Mouse (Mus musculus) lung, embryonic 16.5 days (tissue): ENCODE measurements around the gene Zc3h12c. TPM values are rescaled to one million over a fixed set of nuclear protein-coding genes. Genes with fewer than 3 reads are reported as not detected.

Experiments used
- ATAC-seq: fragments of 200-750 bp; cut with Nextera tagmentation; 2 replicates; pipeline ENCODE4 v1.8.0; 2017; ENCODE audit warnings: low read depth, mild to moderate bottlenecking, moderate library complexity
- H3K27ac ChIP-seq: fragments of 300-500 bp; sonication (generic); 2 replicates; pipeline ENCODE4 v1.5.1; 2014; ENCODE audit warnings: mild to moderate bottlenecking, control low read depth, low read length
- H3K27me3 ChIP-seq: fragments of 300-500 bp; sonication (generic); 2 replicates; pipeline ENCODE4 v1.6.1; 2014; ENCODE audit warnings: low read depth, low read length, mixed read lengths; ENCODE audit not compliant: control insufficient read depth, insufficient read depth
- H3K36me3 ChIP-seq: fragments of 300-500 bp; sonication (generic); 2 replicates; pipeline ENCODE4 v1.6.1; 2014; ENCODE audit warnings: low read length; ENCODE audit not compliant: control insufficient read depth, insufficient read depth
- H3K4me1 ChIP-seq: fragments of 300-500 bp; sonication (generic); replicated peaks from 2 replicates; pipeline ENCODE4 v1.6.1; 2014; ENCODE audit warnings: low read length, mixed read lengths; ENCODE audit not compliant: control insufficient read depth, insufficient read depth
- H3K4me2 ChIP-seq: fragments of 300-500 bp; sonication (generic); 2 replicates; pipeline ENCODE4 v1.6.1; 2014; ENCODE audit warnings: low read depth, low read length, control low read depth
- H3K4me3 ChIP-seq: fragments of 300-500 bp; sonication (generic); 2 replicates; pipeline ENCODE4 v1.5.1; 2014; ENCODE audit warnings: mild to moderate bottlenecking, low read length, control low read depth
- H3K9ac ChIP-seq: fragments of 300-500 bp; sonication (generic); 2 replicates; pipeline ENCODE4 v1.6.1; 2014; ENCODE audit warnings: low read length, control low read depth
- H3K9me3 ChIP-seq: fragments of 300-500 bp; sonication (generic); 2 replicates; pipeline ENCODE4 v1.6.1; 2016; ENCODE audit warnings: low read length; ENCODE audit not compliant: control insufficient read depth
- WGBS: fragments of 180-500 bp; shearing (Covaris S2); extraction: QIAGEN DNeasy Blood & Tissue Kit; methylation state at CpG from one replicate; pipeline ENCODE4 v1.1.7; 2014; 5-methylcytosine and 5-hydroxymethylcytosine counted together
- polyA plus RNA-seq: library from polyadenylated mRNA; unstranded; fragments of >200 nt; fragmentation: Nextera tagmentation; extraction: Ambion mirVana; gene quantifications from 2 replicates; pipeline ENCODE4 v1.2.1, GENCODE M21; 2015

Gene Zc3h12c
- polyA plus RNA-seq, 1 experiment from 2014 or later = 2.3 TPM

DNA sequence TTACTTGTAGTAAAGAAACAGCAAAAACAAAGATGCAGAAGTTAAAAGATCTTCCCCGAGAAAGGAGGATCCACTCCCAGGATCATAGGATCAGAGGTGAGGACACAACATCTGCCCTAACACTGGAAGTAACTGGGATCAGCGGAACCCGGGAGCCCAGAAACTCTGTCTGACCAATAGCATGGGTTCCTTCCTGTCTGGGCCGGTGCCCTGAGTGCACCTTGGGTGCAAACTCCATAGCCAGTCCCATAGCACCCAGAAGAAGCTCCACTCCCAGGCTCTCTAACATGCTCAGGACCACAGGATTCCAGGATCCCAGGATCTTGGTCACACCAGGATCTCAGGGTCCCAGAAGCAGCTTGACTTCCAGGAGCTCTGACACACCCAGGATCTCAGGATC lies 13.0 kb downstream of the Zc3h12c start:
- Histone ChIP-seq H3K9ac (no peak overlapping the region), H3K4me1 (no peaks in the 10 kb centered on the region; the same call in 1 of the 2 replicates), H3K9me3 (no peaks in the 10 kb centered on the region), H3K4me2 (no peak overlapping the region), H3K36me3 (no peaks in the 10 kb centered on the region), H3K27ac (no peak overlapping the region), H3K27me3 (no peaks in the 10 kb centered on the region), H3K4me3 (no peak overlapping the region)
- no peak for ATAC-seq
- 85% methylated on average over 4 of the region's 4 CpGs for WGBS

GRCm38 (mm10) chr9:52154253-52154652 lies 14.1 kb downstream of the Zc3h12c start:
- no peak overlapping the region for H3K4me3 ChIP-seq
- no peak overlapping the region for H3K9ac ChIP-seq
- no peaks in the 10 kb centered on the region for H3K9me3 ChIP-seq
- no peaks in the 10 kb centered on the region; the same call in 1 of the 2 replicates for H3K4me1 ChIP-seq
- H3K4me2 ChIP-seq = no peak overlapping the region
- no peaks in the 10 kb centered on the region for H3K27me3 ChIP-seq
- H3K27ac ChIP-seq = no peak overlapping the region
- 47% methylated on average over 7 of the region's 7 CpGs for WGBS
- no peaks in the 10 kb centered on the region for H3K36me3 ChIP-seq
- ATAC-seq = no peak

GRCm38 (mm10) chr9:52152076-52152826 lies 16.1 kb downstream of the Zc3h12c start:
- H3K9me3 ChIP-seq = no peaks in the 10 kb centered on the region
- 80% methylated on average over 6 of the region's 6 CpGs for WGBS
- H3K9ac ChIP-seq = no peak overlapping the region
- no peak overlapping the region for H3K4me2 ChIP-seq
- no peaks in the 10 kb centered on the region; the same call in 1 of the 2 replicates for H3K4me1 ChIP-seq
- no peaks in the 10 kb centered on the region for H3K27me3 ChIP-seq
- ATAC-seq = no peak
- H3K36me3 ChIP-seq = no peaks in the 10 kb centered on the region
- no peak overlapping the region for H3K4me3 ChIP-seq
- H3K27ac ChIP-seq = no peak overlapping the region

DNA sequence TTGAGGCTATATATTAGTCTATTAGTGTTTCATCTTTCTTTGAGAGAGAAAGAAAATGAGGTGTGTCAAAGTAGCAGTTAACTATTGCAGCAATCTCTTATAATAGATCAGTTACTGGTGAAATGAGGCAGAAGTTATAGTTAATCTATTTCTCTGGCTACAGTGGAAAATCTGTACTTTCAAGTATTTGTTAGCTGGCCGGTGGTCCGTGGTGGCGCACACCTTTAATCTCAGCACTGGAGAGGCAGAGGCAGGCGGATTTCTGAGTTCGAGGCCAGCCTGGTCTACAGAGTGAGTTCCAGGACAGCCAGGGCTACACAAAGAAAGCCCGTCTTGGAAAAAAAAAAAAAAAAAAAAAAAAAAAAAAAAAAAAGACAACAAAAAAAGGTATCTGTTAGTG lies 18.6 kb downstream of the Zc3h12c start:
- WGBS = 88% methylated on average over 6 of the region's 6 CpGs

GRCm38 (mm10) chr9:52149286-52149685 lies 19.1 kb downstream of the Zc3h12c start:
- H3K27ac ChIP-seq = no peak overlapping the region
- no peaks in the 10 kb centered on the region; the same call in 1 of the 2 replicates for H3K4me1 ChIP-seq
- H3K4me2 ChIP-seq = no peak overlapping the region
- no peak overlapping the region for H3K9ac ChIP-seq
- H3K9me3 ChIP-seq = no peaks in the 10 kb centered on the region
- H3K36me3 ChIP-seq = no peaks in the 10 kb centered on the region
- no peak for ATAC-seq
- no peaks in the 10 kb centered on the region for H3K27me3 ChIP-seq
- WGBS = 35% methylated on average over 4 of the region's 4 CpGs
- no peak overlapping the region for H3K4me3 ChIP-seq

More for the DNA sequence above, 18.6 kb downstream of the Zc3h12c start:
- Histone ChIP-seq H3K4me2 (no peak overlapping the region), H3K4me3 (no peak overlapping the region), H3K27ac (no peak overlapping the region), H3K27me3 (no peaks in the 10 kb centered on the region), H3K36me3 (no peaks in the 10 kb centered on the region), H3K9me3 (no peaks in the 10 kb centered on the region), H3K9ac (no peak overlapping the region), H3K4me1 (no peaks in the 10 kb centered on the region; the same call in 1 of the 2 replicates)
- no peak for ATAC-seq

DNA sequence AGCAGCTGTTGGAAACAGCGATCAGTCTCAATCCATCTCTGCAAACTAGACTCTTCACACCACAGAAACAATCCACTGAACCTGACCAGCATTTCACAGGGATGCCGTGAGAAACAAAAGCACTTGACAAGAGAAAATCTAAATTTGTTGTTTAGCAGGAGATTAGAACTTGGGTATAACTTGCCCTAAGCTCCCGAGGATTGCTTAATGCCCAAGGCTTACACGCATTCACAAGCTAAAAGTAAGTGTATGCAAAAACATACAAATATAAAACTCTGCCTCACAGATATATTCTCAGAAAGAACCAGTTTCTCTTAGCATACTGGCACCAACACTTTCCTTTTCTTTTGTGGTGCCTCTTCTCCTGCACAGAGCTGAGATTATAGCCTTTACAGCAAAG lies 19.5 kb downstream of the Zc3h12c start:
- H3K4me3 ChIP-seq = no peak overlapping the region
- no peaks in the 10 kb centered on the region for H3K9me3 ChIP-seq
- H3K9ac ChIP-seq = no peak overlapping the region
- no peaks in the 10 kb centered on the region for H3K27me3 ChIP-seq
- 71% methylated on average over 4 of the region's 4 CpGs for WGBS
- H3K4me1 ChIP-seq = no peaks in the 10 kb centered on the region; the same call in 1 of the 2 replicates
- H3K36me3 ChIP-seq = no peaks in the 10 kb centered on the region; the same call in 1 of the 2 replicates
- ATAC-seq = no peak
- H3K27ac ChIP-seq = no peak overlapping the region
- no peak overlapping the region for H3K4me2 ChIP-seq

DNA sequence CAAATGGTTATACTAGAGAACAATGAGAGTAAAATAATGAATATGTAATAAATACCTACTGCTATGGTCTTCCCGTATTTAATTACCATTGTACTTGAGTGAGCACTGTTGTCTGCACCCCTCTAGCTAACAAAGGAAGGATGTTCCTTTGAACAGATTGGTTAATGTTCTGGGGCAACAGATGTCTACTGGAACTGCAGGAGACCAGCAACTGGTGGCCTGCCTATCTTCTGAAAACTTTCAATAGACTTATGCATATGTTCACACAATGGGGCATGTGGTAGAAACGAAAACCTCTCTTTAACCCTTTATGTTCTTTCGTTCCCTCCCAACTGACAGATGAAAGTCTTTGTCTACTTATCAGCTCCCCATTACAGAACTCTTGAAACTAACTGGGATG lies 20.1 kb downstream of the Zc3h12c start:
- 76% methylated on average over 3 of the region's 3 CpGs for WGBS
- Histone ChIP-seq H3K27ac (no peak overlapping the region), H3K27me3 (no peaks in the 10 kb centered on the region), H3K4me3 (no peak overlapping the region), H3K9me3 (no peaks in the 10 kb centered on the region), H3K9ac (no peak overlapping the region), H3K36me3 (no peaks in the 10 kb centered on the region; the same call in 1 of the 2 replicates), H3K4me1 (no peaks in the 10 kb centered on the region; the same call in 1 of the 2 replicates), H3K4me2 (no peak overlapping the region)
- ATAC-seq = no peak

GRCm38 (mm10) chr9:52146241-52146640 lies 22.1 kb downstream of the Zc3h12c start:
- H3K27me3 ChIP-seq = no peaks in the 10 kb centered on the region
- no peak overlapping the region for H3K9ac ChIP-seq
- no peaks in the 10 kb centered on the region; the same call in 1 of the 2 replicates for H3K36me3 ChIP-seq
- H3K4me3 ChIP-seq = no peak overlapping the region
- H3K27ac ChIP-seq = no peak overlapping the region
- 57% methylated on average over 4 of the region's 4 CpGs for WGBS
- no peak overlapping the region for H3K4me2 ChIP-seq
- H3K4me1 ChIP-seq = no peaks in the 10 kb centered on the region; the same call in 1 of the 2 replicates
- no peaks in the 10 kb centered on the region for H3K9me3 ChIP-seq
- ATAC-seq = no peak

- Histone ChIP-seq H3K36me3 (peaks cover 2% of the 10 kb centered on the region; the same call in 1 of the 2 replicates), H3K27ac (no peak overlapping the region), H3K9ac (no peak overlapping the region), H3K4me2 (no peak overlapping the region), H3K4me1 (no peaks in the 10 kb centered on the region), H3K27me3 (no peaks in the 10 kb centered on the region), H3K4me3 (no peak overlapping the region), H3K9me3 (no peaks in the 10 kb centered on the region)
- WGBS = 75% methylated on average over 2 of the region's 2 CpGs
- no peak for ATAC-seq
These were observed 35.6 kb downstream of the Zc3h12c start for GRCm38 (mm10) chr9:52132771-52133170.
